Mouse (Mus musculus) induced T-regulatory cell, adult 2 months (primary cell): Measurements from ENCODE around the gene Ptov1.

Source experiments
- DNase-seq: peaks from one replicate; pipeline ENCODE4 v3.0.0-alpha.2; 2012; ENCODE audit warnings: low read depth

The Ptov1 gene

GRCm38 (mm10) chr7:44814423-44814822 is 55.2 kb downstream of the Ptov1 start:
- no peak for DNase-seq

GRCm38 (mm10) chr7:44813985-44814384 is 55.6 kb downstream of the Ptov1 start:
- no peak for DNase-seq
